Mouse (Mus musculus): ENCODE results near the gene Agbl1. TPM values are rescaled to one million over a fixed set of nuclear protein-coding genes. Genes with fewer than 3 reads are reported as not detected.
"Not testable (repeated sequence)": the region's sequence is repeated elsewhere in the genome, so short reads cannot be mapped to it uniquely, and the experiment has no call there.

Agbl1 gene
- under 1 TPM; 0.10 to 0.20 TPM for total RNA-seq (2021)

GRCm38 (mm10) chr7:76229311-76229937, at the start of gene Agbl1:
Gene Agbl1, plus strand, starts transcription at chr7:76229887.
- intact Hi-C loops (cut with DNase I): no loop called here
- DNase-seq: no peak

DNA sequence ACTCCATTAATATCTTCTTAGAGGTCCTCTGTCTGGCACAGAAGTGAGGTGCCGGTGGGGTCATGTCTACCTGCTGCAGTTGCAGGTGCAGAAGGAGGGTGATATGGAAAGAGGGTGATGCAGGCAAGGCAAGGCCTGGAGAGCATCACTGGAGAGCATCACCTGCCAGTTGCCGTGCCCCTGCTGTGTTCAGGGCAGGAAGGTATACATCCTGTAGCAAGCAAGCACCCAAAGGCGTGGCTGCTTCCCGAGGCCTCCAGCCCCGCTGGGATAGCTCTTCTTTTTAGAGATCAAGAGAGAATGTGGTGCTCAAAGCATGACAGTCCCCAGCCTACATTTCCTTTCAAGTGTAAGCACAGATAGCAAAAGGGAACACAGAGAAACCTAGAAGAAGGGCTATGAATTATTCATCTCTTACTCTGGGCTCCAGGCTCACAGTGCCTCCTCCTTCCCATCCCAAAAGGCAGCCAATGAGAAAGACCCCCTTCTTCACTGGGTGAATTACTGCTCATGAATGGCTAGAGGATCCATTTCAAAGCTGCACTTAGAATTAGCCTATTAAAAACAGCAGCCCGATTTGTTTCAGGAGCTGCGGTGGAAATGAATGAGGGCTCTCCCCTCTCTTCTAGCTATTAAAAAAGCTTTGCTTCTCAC, 44.6 kb upstream of the Agbl1 start:
- intact Hi-C loops (cut with DNase I): no loop called here
- DNase-seq: no peak

GRCm38 (mm10) chr7:76185681-76186121, 44.0 kb upstream of the Agbl1 start:
- intact Hi-C loops (cut with DNase I): no loop called here
- DNase-seq: no peak

GRCm38 (mm10) chr7:76218546-76218945, 11.1 kb upstream of the Agbl1 start:
- DNase-seq: no peak

GRCm38 (mm10) chr7:76219797-76220469, 9.8 kb upstream of the Agbl1 start:
- intact Hi-C loops (cut with DNase I): no loop called here
- no peak for DNase-seq

More at GRCm38 (mm10) chr7:76218546-76218945, 11.1 kb upstream of the Agbl1 start:
- intact Hi-C loops (cut with DNase I): no loop called here

DNA sequence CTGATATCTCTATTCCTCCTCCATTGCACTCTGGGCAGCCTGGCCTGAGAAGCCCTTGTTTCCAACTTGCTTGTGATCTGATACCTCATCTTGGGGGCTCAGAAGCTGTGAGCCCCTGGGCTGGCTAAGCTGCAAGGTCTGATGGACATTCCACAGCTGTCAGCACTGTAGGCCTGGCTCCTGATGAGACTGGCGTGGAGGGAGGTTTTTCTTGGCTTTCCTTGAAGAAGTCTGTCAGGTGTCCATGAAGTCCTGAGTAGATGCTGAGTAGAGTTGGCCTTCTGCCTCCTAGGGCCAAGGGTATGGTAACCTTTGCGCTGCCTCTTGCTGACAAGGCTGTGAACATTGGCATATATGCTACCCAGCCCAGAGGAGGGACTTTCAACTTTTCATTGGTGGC, 7.0 kb upstream of the Agbl1 start:
- intact Hi-C loops (cut with DNase I): no loop called here
- DNase-seq: no peak

DNA sequence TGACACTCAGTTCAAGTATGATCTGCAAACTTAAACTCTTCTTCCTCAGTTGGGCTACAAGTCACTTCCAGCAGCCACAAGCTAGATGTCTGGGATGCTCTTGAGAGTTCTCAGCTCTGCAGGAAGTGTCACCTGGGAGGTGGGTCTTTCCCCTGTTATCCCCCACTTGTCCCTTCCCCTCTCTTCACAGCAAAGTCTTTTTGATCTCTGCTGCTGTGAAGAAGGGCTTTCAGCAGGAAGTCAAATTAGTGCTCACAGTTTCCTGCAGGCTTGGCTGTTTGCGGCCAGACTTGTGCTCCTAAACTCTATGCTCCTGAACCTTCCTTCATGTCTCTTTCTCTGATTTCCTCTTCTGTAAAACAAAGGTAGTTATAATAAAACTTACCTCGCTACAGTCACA, 806 bp upstream of the Agbl1 start:
- no peak for DNase-seq
- intact Hi-C loops (cut with DNase I): no loop called here

- DNase-seq: no peak
- intact Hi-C loops (cut with DNase I): no loop called here
These were observed 4.6 kb downstream of the Agbl1 start for GRCm38 (mm10) chr7:76234321-76234720.

- DNase-seq: no peak
- intact Hi-C loops (cut with DNase I): no loop called here
These were observed 7.8 kb downstream of the Agbl1 start for GRCm38 (mm10) chr7:76237497-76237896.

- intact Hi-C loops (cut with DNase I); DNase-seq: not testable (repeated sequence)
These were observed 15.2 kb downstream of the Agbl1 start for GRCm38 (mm10) chr7:76244839-76245238.

GRCm38 (mm10) chr7:76275061-76275460, 45.4 kb downstream of the Agbl1 start:
- DNase-seq: no peak
- intact Hi-C loops (cut with DNase I): no loop called here

DNA sequence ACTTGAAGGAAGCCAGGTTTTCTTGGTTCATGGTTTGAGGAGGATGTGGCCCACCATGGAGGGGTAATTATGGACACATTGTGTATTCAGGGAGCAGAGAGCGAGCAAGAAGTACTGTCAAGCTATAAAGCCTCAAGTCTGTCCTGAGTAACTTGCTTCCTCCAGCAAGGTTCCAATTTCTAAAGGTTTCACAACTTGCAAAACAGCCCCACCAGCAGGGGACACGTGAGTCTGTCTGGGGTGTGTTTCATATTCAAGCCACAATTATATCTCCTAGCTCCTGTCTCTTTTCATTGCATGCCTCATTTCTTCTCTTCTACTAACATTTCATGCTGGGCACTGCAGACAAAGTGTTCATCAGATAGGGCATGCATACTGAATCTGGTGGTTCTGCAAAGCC, 53.1 kb downstream of the Agbl1 start:
- DNase-seq: no peak
- intact Hi-C loops (cut with DNase I): no loop called here

DNA sequence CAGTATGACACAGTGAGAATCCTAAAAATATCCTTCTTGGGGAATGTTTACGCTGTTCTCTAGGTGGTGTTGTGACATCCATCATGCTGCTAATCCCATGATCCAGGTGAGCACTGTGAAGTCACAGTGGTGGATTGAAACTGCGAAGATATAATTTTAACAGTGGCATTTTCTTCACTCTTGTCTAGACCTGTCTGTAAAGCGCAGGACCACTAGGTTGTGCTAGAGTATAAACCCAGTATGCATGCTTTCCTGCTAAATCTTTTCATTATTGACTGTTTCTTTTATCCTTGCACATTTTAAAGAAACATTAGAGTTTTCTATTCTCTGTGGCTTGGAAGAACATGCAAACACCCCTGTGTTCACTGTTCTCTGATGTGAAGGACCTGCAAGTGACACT, 57.8 kb downstream of the Agbl1 start:
- DNase-seq: peak in 1 of 2 experiments; percentile 3
- intact Hi-C loops (cut with DNase I): no loop called here

DNA sequence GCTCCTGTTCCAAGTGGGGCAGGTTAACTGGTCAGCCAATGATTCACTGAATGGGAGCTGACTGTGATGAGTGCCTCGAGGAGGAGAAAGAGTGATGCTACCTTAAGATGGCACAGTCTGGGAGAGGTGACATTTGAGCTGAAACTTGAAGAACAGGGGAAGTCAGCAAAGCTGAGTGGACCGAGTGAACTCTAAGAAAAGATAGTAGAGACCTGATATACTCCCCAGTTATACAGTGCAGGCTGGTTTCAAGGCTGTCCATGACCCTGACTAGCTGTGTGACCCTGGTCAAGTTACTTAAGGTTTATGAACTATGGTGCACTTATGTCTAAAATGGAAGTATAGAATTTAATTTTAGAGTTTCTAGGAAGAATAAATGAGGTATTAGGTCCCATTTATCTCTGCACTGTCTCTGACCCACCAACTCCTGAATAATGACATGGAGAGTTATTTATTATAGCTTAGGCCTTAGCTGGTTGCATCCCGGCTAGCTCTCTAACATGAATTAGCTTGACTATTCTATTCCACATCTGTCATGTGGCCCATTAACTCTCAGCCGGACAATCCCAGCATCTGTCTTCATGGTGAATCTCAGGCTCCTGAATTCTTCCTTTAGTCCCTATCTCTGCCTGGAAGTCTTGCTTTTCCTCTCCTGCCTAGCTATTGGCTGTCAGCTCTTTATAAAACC, 92.3 kb downstream of the Agbl1 start:
- intact Hi-C loops (cut with DNase I): no loop called here
- DNase-seq: no peak

GRCm38 (mm10) chr7:76326091-76326490, 96.4 kb downstream of the Agbl1 start:
- intact Hi-C loops (cut with DNase I): no loop called here
- DNase-seq: no peak

DNA sequence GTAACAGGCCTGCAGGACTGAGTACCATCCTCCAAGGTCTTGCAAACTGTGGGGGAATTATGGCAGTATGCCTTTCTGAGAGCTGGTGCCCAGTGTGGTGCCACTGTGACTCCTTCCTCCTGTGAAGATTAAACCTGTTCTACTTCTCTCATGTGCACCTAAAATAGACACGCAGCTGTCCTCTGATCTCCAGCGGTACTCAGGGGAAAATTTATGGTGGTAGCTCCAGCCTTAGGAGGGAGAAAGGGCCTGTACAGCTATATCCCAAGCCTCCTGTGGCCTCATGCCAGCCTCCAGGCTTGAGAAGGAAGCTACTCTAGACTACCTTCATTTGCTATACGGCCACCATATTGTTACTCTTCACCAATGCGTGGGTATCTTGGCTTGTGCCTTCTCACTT, 109.6 kb downstream of the Agbl1 start:
- intact Hi-C loops (cut with DNase I): no loop called here
- DNase-seq: no peak

GRCm38 (mm10) chr7:76341601-76342000, 111.9 kb downstream of the Agbl1 start:
- intact Hi-C loops (cut with DNase I): no loop called here

DNA sequence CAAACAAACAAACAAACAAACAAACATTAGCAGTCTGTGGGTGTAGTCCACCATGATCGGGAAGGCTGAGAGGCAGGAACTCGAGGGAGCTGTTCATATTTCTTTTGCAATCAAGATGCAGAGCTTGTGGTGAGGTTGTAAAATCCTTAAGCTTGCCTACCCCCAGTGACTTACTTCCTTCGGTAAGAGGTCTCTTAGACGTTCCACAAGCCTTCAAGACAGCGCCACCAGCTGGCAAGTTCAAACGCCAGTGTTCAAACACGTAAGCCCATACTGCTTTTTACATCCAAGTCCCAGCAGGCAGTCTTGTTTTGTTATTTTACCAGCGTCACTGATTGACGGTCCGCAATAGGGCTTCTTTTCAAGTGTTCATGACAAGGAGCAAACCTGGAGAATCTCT, 123.8 kb downstream of the Agbl1 start:
- DNase-seq: no peak
- intact Hi-C loops (cut with DNase I): loop anchor here (5.0 kb wide), 1 partner anchor 441 kb away; no protein-coding TSS in a partner anchor

More at GRCm38 (mm10) chr7:76341601-76342000, 111.9 kb downstream of the Agbl1 start:
- no peak for DNase-seq

DNA sequence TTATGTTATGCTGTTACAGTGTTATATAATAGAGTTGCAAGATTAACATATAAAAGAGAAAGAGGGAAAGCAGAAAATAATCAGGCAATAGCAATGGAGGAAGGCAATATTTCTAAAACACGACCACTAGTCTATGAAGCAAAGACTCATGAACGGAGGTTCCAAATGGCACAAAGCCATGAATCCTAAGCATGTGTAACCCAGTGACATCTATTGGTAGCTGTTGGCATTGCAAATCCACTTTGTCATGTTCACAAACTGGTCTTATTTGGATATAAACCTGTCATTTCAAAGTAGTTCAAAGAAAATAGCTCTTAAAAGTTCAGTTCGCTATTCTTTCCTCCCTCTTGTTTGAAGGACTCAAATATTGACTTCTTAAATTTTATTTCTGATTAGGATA, 124.8 kb downstream of the Agbl1 start:
- DNase-seq: peak; percentile 54 to 78
- intact Hi-C loops (cut with DNase I): loop anchor here (5.0 kb wide), 1 partner anchor 442 kb away; no protein-coding TSS in a partner anchor

- DNase-seq: no peak
- intact Hi-C loops (cut with DNase I): no loop called here
These were observed 141.6 kb downstream of the Agbl1 start for GRCm38 (mm10) chr7:76371269-76371668.

DNA sequence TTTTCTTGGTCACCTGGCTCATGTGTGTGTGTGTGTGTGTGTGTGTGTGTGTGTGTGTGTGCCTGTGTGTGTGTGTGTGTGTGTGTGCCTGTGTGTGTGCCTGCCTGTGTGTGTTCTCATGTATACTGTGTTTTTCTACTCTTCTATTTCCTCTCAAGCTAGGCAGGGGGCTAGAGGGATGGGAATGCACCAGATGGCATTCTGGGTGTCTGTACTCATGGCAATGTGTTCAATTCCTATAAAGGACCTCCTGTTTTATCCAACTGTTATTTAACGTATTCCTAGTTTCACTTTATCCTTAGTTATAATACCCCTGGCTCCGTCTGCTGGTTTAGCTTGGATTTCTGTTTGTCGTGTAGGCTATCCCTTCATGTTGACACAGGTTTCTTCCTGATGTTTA, 149.8 kb downstream of the Agbl1 start:
- intact Hi-C loops (cut with DNase I): loop anchor here (5.0 kb wide), 1 partner anchor 1328 kb away; no protein-coding TSS in a partner anchor
- DNase-seq: no peak

All from heart, postnatal 10 days (tissue).